Mouse (Mus musculus): ENCODE measurements around the gene Rfpl4.
"Not testable (repeated sequence)": the region's sequence is repeated elsewhere in the genome, so short reads cannot be mapped to it uniquely, and the experiment has no call there.

The Rfpl4 gene

DNA sequence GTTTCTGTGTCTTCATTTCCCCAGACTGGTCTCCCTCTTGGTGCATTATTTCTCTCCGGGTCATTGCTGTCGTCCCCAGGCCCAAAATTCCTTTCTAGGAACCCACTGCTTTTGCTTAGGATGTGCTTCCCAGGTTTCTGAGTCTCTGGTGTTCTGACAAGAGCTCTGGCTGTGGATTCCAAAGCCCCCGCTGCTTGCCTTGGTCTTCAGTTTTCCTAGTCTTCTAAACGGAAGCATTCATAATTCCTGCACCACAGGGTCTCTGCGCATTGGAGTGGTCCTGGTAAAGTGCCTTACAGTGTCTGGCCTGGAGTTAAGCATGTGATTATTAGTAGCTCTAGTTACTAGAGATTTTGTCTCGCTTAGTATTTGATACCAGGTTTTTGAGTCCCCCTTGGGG lies 35.9 kb downstream of the Rfpl4 start:
- no peak for DNase-seq (ENCODE audit: low read depth, low spot score)

DNA sequence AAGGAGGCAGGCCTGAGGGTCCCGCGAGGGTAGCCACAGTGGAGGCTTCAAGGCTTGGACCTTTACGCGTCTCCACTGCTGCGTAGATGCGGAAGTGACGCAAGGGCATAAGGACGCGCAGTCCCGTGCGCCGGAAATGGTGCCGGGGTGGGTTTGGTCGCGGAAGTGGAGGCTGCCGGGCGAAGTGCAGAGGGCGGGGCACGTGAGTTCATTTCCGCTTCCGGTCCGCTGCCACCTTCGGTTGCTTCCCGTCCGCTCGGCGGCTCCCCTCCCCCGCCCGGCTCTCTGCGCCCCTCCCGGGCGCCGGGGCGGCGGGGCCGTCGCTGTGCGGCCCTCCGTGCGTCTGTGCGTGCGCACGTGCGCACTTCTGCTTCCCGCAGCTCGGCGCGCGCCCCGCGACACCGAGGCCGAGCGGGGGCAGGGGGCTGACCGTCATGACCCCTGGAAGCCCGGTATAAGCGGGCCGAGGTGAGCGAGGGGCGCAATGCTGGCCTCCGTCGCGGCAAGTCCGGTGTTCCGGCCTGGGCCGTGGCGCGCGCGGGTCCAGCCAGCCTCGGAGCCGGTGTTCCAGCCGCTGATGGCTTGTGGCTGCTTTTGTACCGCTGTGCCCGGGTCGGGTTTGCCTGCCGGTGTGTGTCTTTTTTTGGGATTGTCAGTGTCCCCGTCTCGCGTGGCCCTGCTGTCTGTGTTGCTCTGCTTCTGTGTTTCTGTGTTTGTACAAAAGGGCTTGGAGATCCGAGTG lies 36.6 kb downstream of the Rfpl4 start, which contains the start of gene Epn1:
Gene Epn1, plus strand, starts transcription at position 226 of the 742 bp plus-strand sequence.
- DNase-seq (ENCODE audit: low read depth, low spot score): peak; percentile 93

DNA sequence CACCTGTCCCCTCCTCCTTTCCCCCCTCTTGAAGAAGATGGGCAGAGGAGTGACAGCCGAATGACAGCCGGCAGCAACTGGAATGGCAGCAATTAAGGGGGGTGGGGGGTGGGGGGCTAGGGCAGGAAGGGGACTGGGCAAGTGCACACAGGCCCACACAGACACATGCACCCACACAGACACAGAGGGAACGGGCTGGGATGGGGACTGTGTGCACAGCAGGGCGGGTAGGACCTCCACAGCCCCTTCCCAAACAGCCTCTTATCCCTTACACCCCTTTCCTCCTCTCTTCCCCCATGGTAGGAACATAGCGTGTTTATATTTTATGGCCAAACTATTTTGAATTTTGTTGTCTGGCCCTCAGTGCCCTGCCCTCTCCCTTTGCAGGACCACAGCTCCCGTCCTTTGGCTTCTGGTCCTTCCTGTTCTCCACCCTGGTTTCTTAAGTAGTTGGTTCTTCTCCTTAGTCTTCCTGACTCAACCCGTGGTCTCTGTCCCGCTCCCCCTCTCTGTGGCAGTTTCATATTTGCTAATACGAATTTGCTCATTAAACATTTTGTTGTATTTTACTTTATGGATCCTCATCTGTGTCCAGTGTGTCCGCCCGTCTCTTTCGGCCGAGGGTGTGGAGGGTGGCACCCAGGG lies 37.3 kb downstream of the Rfpl4 start:
- DNase-seq (ENCODE audit: low read depth, low spot score): not testable (repeated sequence)

DNA sequence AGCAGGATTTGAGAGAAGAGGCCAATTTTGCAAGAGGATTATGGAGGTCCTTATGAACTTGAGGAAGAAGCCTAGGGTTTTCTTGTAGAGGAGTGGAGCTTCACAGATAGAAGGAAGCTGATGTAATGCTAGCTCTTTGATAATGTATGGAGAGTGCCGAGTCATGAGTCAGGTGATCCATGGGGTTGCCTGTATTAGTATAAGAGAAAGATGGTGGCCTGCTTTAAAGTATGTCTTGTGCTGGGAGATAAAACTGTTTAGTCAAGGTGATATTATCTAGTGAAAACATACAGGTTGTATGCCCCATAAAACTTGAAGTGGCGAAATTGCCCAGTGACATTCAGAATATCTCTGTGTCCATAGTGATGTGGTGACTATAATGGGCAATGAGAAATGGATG lies 39.8 kb downstream of the Rfpl4 start:
- no peak for DNase-seq (ENCODE audit: low read depth, low spot score)

DNA sequence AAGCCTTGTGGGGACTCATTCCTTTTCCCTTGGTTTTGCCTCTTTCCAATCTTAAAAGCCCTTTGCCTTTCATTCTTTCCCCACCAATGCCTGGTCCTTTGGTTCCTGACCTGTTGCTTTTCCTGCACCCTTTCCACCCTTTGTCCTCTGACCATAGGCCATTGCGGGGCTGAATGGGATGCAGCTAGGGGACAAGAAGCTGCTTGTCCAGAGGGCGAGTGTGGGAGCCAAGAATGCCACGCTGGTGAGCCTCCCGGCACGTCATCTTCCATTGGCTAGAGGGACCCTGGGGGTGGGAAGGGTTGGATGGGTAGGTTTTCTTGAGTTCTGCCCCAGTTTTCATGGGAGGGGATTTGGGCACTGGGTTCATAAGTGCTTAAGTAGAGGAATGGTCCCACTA lies 41.8 kb downstream of the Rfpl4 start:
- DNase-seq (ENCODE audit: low read depth, low spot score): no peak

DNA sequence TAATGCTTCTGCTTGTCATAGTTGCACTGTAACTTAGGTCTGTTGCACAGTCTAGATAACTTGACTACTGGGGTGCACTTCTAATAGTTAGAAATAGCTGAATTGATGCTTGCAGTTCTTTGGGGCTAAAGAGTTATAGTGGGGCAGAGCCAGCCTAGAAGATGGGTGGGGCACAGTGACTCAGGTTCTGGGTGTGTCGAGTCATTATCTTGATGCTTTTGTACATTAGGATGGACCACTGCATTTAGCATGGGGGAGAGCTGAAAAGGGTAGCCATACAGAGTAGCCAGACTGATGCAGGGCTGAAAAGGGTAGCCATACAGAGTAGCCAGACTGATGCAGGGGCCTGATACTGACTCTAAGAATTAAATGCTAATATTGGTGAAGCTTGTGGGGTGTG lies 43.2 kb downstream of the Rfpl4 start:
- DNase-seq (ENCODE audit: low read depth, low spot score): no peak

DNA sequence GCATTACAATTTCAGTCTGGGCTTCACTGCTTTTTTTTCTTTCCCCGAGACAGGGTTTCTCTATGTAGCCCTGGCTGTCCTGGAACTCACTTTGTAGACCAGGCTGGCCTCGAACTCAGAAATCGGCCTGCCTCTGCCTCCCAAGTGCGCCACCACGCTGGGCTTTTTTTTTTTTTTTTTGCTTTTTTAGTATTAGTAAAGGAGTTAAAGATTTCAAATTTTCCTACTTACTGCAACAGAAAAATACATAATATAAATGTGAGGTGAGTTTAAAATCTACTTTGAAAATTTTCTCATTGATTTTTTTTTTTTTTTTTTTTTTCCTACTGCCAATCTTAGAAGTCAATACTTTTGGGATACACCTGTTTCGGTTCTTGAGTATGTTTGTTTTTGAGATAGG lies 51.9 kb downstream of the Rfpl4 start:
- no peak for DNase-seq (ENCODE audit: low read depth, low spot score)

DNA sequence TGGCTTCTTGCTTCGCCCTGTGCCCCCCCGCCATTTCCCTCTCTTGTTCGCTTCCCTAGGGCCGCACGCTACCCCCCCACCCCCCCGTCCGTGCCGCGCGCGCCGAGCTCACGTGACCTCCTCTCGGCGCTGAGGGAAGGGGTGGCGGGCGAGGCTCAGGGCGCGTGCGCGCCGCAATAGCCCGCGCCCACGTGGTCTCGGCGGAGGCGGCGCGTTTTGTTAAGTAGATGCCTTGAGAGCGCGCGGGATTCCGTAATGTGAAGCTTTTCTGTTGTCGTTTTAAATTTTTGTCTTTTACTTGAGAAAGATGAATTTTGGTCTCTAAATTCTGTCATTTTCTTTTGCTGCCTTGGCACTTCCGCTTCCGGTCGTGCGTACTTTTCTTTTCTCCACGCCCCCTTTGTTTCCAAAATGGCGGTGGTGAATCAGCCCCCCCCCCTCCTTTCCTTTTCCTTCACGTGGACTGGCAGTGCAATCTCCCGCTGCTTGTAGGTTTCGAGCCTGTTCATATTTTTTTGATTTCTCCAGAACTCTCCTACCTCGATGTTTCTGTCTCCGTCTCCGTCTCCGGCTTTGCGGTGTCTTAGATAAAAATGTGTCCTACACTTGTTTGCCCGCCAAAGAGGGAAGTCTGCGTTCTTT lies 54.3 kb downstream of the Rfpl4 start:
- DNase-seq (ENCODE audit: low read depth, low spot score): peak; percentile 75

DNA sequence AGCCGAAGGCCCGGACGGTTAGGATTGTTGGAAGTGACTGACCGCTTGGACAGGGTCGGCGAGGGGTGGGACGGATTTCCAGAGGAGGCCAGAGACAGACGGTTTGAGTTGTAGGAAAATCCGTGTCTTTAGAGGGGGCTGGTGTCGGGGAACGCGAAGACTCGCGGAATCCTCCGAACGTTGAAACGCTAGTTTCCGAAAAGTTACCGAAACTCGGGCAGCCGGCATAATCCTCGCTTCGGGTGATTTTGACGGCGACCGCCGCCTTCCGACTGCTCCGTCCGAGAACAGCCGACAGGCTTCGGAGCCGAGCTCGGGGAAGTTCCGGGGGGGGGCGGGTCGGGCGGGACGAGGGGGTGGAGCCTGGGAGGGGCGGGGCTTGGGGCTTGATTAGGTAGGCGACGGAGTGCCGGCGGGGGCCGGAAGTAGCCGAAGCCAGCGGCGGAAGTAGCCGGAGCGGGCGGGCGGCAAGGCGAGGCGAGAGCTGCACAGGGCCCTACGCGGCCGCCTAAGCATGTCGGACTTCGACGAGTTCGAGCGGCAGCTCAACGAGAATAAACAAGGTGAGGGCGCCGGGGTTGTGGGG lies 54.9 kb downstream of the Rfpl4 start, which contains the start of gene U2af2:
Gene U2af2, plus strand, starts transcription at position 370 of the 586 bp plus-strand sequence.
- peak; percentile 82 for DNase-seq (ENCODE audit: low read depth, low spot score)

DNA sequence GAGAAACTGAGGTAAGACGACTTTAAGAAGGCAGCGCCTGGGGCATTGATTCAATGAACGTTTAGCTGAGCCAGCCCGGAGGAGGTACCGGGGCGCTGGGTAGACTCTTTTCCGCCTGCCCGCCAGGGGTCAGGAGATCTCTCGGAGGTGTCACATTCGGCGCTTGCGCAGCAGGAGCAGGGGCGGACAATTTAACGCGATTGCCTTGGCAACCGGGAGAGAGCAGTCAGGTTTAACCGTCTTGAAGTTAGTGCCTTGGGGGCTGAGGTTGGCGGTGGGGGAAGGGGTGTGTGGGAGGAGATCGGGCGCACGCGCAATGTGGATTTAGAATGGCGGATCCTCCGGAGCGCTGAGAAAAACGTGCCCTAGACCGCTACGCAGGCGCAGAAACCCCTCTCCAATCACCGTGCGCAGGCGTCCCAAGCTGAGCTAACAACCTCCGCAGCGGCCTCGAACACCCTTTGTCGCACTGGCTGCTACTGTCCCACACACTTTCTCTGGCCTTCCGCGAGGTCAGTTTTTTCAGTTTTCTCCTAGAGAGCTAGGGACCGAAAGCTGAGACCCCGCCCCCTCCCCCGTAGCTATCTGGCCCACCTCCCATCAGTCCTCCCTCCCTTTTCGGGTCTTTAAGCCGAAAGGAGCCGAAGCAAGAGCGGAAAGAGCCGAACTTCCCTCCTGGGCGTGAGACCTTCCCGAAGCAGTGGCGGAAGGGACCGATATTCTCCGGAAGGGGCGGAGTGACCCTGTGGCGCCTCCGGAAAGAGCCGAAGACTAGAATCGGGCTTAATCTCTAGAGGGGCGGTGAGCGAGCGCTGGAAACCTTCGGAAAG lies 55.6 kb downstream of the Rfpl4 start:
- DNase-seq (ENCODE audit: low read depth, low spot score): peak; percentile 96

DNA sequence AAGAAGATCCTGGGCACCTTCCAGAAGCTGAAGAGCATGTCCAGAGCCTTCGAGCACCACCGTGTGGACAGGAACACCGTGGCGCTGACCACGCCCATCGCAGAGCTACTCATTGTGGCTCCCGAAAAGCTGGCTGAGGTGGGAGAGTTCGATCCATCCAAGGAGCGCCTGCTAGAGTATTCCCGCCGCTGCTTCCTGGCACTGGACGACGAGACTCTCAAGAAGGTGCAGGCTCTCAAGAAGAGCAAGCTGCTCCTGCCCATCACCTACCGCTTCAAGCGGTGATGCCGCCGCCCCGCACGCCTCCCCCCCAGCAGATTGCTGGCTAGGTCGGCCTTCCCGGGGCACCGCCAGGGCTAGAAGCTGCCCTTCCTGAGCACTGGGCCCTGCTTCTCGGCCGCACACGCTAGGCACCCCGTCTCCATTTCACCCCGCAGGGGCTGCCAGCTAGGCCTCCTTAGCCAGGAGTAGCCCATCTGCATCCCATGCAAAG lies 56.5 kb downstream of the Rfpl4 start:
- peak; percentile 67 for DNase-seq (ENCODE audit: low read depth, low spot score)
